Mouse (Mus musculus) frontal cortex, adult 2 months (tissue): ENCODE data around the gene Cmip. TPM values are rescaled to one million over a fixed set of nuclear protein-coding genes. Genes with fewer than 3 reads are reported as not detected.

Experiments used
- DNase-seq, 2 experiments: peaks; one replicate each; pipeline ENCODE4 v3.0.0; 2022; ENCODE audit warnings: low spot score in 1 of 2; ENCODE audit errors: extremely low spot score in 1 of 2
- polyA plus RNA-seq: library from polyadenylated mRNA; depleted of rRNA; stranded (reverse); fragments of >200 nt; gene quantifications from 2 replicates; pipeline ENCODE4 v1.2.3, GENCODE M21; 2012

Gene Cmip
- polyA plus RNA-seq, 1 experiment: 159 TPM

DNA sequence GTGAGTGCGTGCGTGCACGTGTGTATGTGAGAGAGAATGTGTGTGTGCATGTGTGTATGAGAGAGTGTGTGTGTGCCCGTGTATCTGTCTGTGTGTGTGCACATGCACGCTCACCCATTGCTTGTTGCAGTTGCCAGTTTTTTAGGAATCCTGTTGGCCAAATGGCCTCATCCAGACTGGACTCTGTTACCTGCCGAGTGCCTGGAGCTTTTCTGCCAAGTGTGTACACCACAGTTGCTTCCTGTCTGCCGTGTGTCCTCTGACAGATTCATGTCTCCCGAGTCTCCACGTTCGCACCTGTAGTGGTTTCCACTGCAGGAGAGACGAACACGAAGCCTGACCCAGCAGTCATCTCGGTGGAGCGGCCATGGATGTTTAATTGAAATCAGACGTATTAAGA, 64.4 kb downstream of the Cmip start:
- DNase-seq: no peak

GRCm38 (mm10) chr8:117322021-117322420, 65.2 kb downstream of the Cmip start:
- peak; percentile 63 to 72 for DNase-seq

GRCm38 (mm10) chr8:117322715-117323310, 65.9 kb downstream of the Cmip start:
- DNase-seq: no peak

DNA sequence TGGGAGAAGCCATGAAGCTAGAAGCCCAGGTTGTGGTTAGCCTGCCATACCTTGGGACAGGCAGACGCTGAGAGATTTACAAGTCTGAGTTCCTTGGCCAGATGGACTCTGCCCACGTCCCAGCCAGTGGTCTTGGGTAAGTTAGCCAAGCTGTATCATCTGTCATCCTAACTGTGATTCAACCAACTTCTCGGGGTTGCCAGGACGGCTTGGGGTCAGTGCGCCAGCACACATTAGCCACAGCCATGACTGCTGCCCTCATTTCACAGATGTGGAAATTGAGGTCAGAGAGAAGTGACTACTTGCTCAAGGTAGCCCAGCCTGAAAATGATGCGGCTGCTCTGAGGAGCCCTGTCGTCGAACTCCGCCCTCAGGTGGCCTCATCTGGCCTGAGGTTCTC, 68.0 kb downstream of the Cmip start:
- DNase-seq: no peak

- DNase-seq: no peak
Observed at GRCm38 (mm10) chr8:117326735-117327134, 69.9 kb downstream of the Cmip start.

GRCm38 (mm10) chr8:117327385-117327837, 70.5 kb downstream of the Cmip start:
- no peak for DNase-seq

DNA sequence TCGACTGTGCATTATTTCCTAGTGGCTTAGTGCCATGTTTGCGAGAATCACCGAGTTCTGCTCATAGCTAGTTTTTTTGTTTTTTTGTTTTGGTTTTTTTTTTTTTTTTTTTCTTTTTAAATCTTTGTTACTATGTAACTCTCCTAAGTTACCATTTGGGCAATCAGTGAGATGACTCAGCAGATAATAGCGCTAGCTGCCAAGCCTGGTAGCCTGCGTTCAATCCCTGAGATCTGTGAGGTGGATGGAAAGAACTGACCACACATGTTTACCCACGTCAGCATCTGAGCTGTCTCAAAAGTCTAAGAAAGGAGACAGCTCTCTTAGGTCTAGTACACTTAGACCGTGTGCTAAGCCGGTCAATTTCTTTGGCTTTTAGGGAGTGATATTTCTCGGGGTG, 71.9 kb downstream of the Cmip start:
- DNase-seq: no peak

DNA sequence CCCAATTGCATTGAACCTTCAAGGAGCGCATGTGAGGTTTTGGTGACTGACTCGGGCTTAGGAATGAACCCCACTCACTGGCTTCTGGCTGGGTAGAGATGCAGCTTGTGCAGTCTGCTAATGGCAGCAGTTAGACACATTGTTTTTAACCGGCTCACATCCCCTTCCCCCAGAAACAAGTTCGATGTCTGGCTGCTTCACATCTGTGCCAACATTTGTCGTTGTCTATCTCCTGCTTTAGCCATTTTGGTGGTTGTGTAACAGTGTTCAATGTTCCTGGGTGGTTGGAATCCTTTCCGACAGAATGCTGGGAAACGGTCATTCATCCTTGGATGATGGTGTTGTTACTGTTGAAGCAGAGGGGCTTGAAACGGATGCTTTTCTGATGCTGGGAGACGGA, 72.3 kb downstream of the Cmip start:
- DNase-seq: no peak

- no peak for DNase-seq
Observed at GRCm38 (mm10) chr8:117329903-117330302, 73.0 kb downstream of the Cmip start.

GRCm38 (mm10) chr8:117332229-117333010, 75.6 kb downstream of the Cmip start:
- peak; percentile 49 to 77 for DNase-seq

DNA sequence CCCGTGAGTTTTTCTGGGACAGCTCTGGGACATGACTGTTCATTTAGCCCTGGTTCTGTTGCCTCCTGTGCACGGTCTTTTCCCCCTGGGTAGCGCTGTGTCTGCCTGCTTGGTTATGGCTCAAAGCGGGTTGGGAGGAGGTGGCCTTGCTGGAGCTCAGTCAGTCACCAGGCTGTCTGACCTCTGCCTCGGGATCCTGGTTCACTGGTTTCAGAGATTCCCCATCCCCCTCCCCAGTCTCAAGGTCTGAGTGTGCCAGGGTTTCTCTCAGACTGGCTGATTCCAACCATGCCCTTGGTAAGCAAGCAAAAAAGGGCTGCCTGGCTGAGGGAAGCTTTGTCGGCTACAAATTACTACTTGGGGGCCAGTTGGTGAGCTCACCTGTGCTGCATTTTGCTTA, 76.8 kb downstream of the Cmip start:
- no peak for DNase-seq

GRCm38 (mm10) chr8:117334058-117334747, 77.3 kb downstream of the Cmip start:
- no peak for DNase-seq

- no peak for DNase-seq
Observed at GRCm38 (mm10) chr8:117334748-117335393, 78.0 kb downstream of the Cmip start.

DNA sequence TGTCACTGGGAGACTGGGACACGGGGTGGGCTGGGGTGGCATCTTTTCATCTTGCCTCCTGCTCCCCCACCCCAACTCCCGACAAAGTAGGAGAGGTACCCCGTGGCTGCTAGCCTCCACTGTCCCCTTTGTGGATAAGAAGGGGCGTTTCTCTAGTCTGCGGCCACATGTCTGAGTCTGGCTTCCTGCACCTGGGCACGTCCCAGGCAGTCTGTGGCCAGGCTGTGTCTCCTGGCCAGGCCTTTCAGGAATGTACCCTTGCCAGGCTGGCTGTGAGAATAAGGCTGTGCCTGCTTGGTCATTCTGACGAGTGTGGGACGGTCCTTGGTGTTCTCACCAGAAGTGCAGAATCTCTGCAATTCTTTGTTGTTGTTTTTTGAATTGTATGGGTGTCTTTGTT, 78.6 kb downstream of the Cmip start:
- DNase-seq: no peak

GRCm38 (mm10) chr8:117337188-117337587, 80.3 kb downstream of the Cmip start:
- DNase-seq: no peak

- no peak for DNase-seq
Observed at GRCm38 (mm10) chr8:117338678-117339077, 81.8 kb downstream of the Cmip start.

GRCm38 (mm10) chr8:117339296-117339957, 82.6 kb downstream of the Cmip start:
- no peak for DNase-seq

GRCm38 (mm10) chr8:117339958-117340651, 83.2 kb downstream of the Cmip start:
- DNase-seq: no peak

DNA sequence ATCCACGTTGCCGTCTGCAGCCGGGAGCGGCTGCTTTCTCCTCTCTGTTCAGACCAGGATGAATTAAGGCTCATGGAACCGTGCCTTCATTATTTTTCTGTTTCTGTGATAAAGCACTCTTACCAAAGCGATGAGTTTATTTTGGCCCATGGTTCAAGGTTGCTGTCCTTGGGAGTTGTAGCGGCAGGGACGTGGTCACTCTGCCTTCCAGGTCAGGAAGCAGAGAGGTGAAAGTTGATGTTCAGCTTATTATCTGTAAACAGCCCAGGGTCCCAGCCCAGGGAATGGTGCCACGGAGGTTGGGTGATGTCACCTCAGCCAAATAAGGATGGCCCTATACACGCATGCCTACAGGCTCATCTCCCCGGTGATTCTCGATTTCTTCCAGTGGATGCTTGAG, 83.9 kb downstream of the Cmip start:
- no peak for DNase-seq
